Mouse (Mus musculus): ENCODE results near the gene Rbm3. TPM values are rescaled to one million over a fixed set of nuclear protein-coding genes. Genes with fewer than 3 reads are reported as not detected.
A peak's percentile ranks its signal among the peaks of the same experiment; 100 is the strongest.
"Not testable (repeated sequence)": the region's sequence is repeated elsewhere in the genome, so short reads cannot be mapped to it uniquely, and the experiment has no call there.

Rbm3 gene
- polyA plus RNA-seq, 1 experiment from 2014 or later: 794 TPM

- ATAC-seq (replicated peaks; ENCODE audit: low FRiP score, low read depth) (no peak), DNase-seq (ENCODE audit: low spot score) (no peak)
- Histone ChIP-seq H3K4me2 (ENCODE audit: low read length) (peak overlapping the region; percentile 43; the same call in 1 of the 2 replicates), H3K4me3 (replicated peaks; ENCODE audit: low read depth, low read length) (no peak overlapping the region), H3K27me3 (ENCODE audit: insufficient read depth, low read length) (no peaks in the 10 kb centered on the region), H3K9me3 (replicated peaks; ENCODE audit: low read length) (no peaks in the 10 kb centered on the region), H3K27ac (no peak overlapping the region), H3K9ac (ENCODE audit: low read depth, low read length) (no peak overlapping the region), H3K36me3 (ENCODE audit: insufficient read depth, low read length) (no peaks in the 10 kb centered on the region), H3K4me1 (replicated peaks; ENCODE audit: insufficient read depth, low read length) (no peaks in the 10 kb centered on the region)
- 76% methylated on average over 10 of the region's 10 CpGs for WGBS
- TF ChIP-seq CTCF (IDR thresholded peaks at IDR 0.05; ENCODE audit: low read depth): no peak
Observed at GRCm38 (mm10) chrX:8095546-8095945, 50.1 kb downstream of the Rbm3 start.

GRCm38 (mm10) chrX:8090954-8091347 is 54.7 kb downstream of the Rbm3 start:
- H3K27me3 ChIP-seq (ENCODE audit: insufficient read depth, low read length); ATAC-seq (replicated peaks; ENCODE audit: low FRiP score, low read depth); H3K9ac ChIP-seq (ENCODE audit: low read depth, low read length); H3K4me2 ChIP-seq (ENCODE audit: low read length); H3K9me3 ChIP-seq (replicated peaks; ENCODE audit: low read length); H3K36me3 ChIP-seq (ENCODE audit: insufficient read depth, low read length); H3K27ac ChIP-seq; H3K4me1 ChIP-seq (replicated peaks; ENCODE audit: insufficient read depth, low read length); DNase-seq (ENCODE audit: low spot score); H3K4me3 ChIP-seq (replicated peaks; ENCODE audit: low read depth, low read length): not testable (repeated sequence)
- 79% methylated on average over 4 of the region's 5 CpGs for WGBS

GRCm38 (mm10) chrX:8090346-8090953 is 55.2 kb downstream of the Rbm3 start, which contains the start of gene Was:
Was (minus strand) TSS chrX:8090498.
- Histone ChIP-seq H3K4me3 (replicated peaks; ENCODE audit: low read depth, low read length) (no peak within 1 kb of the TSS), H3K36me3 (ENCODE audit: insufficient read depth, low read length) (no peaks in the 10 kb centered on the region), H3K27me3 (ENCODE audit: insufficient read depth, low read length) (no peaks in the 10 kb centered on the region), H3K9ac (ENCODE audit: low read depth, low read length) (no peak within 1 kb of the TSS), H3K4me2 (ENCODE audit: low read length) (no peak within 1 kb of the TSS), H3K9me3 (replicated peaks; ENCODE audit: low read length) (no peaks in the 10 kb centered on the region), H3K4me1 (replicated peaks; ENCODE audit: insufficient read depth, low read length) (no peaks in the 10 kb centered on the region), H3K27ac (peak within 1 kb of the TSS; percentile 57)
- ATAC-seq (replicated peaks; ENCODE audit: low FRiP score, low read depth) (no peak), DNase-seq (ENCODE audit: low spot score) (no peak)
- 81% methylated on average over 14 of the region's 14 CpGs for WGBS
- TF ChIP-seq CTCF (IDR thresholded peaks at IDR 0.05; ENCODE audit: low read depth): no peak

GRCm38 (mm10) chrX:8089746-8090145 is 55.9 kb downstream of the Rbm3 start:
- H3K27ac ChIP-seq: no peak overlapping the region
- H3K4me3 ChIP-seq (replicated peaks; ENCODE audit: low read depth, low read length): no peak overlapping the region
- DNase-seq (ENCODE audit: low spot score): no peak
- no peak for TF ChIP-seq CTCF (IDR thresholded peaks at IDR 0.05; ENCODE audit: low read depth)
- H3K9me3 ChIP-seq (replicated peaks; ENCODE audit: low read length): no peaks in the 10 kb centered on the region
- H3K27me3 ChIP-seq (ENCODE audit: insufficient read depth, low read length): no peaks in the 10 kb centered on the region
- H3K36me3 ChIP-seq (ENCODE audit: insufficient read depth, low read length): no peaks in the 10 kb centered on the region
- H3K4me2 ChIP-seq (ENCODE audit: low read length): no peak overlapping the region
- 62% methylated on average over 3 of the region's 3 CpGs for WGBS
- H3K4me1 ChIP-seq (replicated peaks; ENCODE audit: insufficient read depth, low read length): no peaks in the 10 kb centered on the region
- no peak overlapping the region for H3K9ac ChIP-seq (ENCODE audit: low read depth, low read length)
- ATAC-seq (replicated peaks; ENCODE audit: low FRiP score, low read depth): peak; percentile 85; the same call in 1 of the 2 replicates

Other genes starting within 250 kb of the Rbm3 start
- 99.7 and 108 TPM in 2 replicates for gene Pqbp1, start 246.6 kb downstream of the Rbm3 start, polyA plus RNA-seq (2015; fragmentation: Nextera tagmentation; extraction: Ambion mirVana)
- gene Timm17b, start 246.5 kb downstream of the Rbm3 start, polyA plus RNA-seq (2015; fragmentation: Nextera tagmentation; extraction: Ambion mirVana): 140 and 145 TPM in 2 replicates
- not detected in 2 replicates for gene Gm10491, start 238.0 kb downstream of the Rbm3 start, polyA plus RNA-seq (2015; fragmentation: Nextera tagmentation; extraction: Ambion mirVana)
- not detected in 2 replicates for gene Gm10490, start 236.3 kb downstream of the Rbm3 start, polyA plus RNA-seq (2015; fragmentation: Nextera tagmentation; extraction: Ambion mirVana)
- gene Pcsk1n, start 226.1 kb downstream of the Rbm3 start, polyA plus RNA-seq (2015; fragmentation: Nextera tagmentation; extraction: Ambion mirVana): 0.41 and 0.59 TPM in 2 replicates
- gene Eras, start 217.3 kb downstream of the Rbm3 start, polyA plus RNA-seq (2015; fragmentation: Nextera tagmentation; extraction: Ambion mirVana): not detected in 2 replicates
- gene Hdac6, start 198.0 kb downstream of the Rbm3 start, polyA plus RNA-seq (2015; fragmentation: Nextera tagmentation; extraction: Ambion mirVana): 39.4 and 44.4 TPM in 2 replicates
- 0.08 and 0.09 TPM in 2 replicates for gene Gata1, start 167.8 kb downstream of the Rbm3 start, polyA plus RNA-seq (2015; fragmentation: Nextera tagmentation; extraction: Ambion mirVana)
- gene Glod5, start 127.4 kb downstream of the Rbm3 start, polyA plus RNA-seq (2015; fragmentation: Nextera tagmentation; extraction: Ambion mirVana): 3.1 and 3.2 TPM in 2 replicates
- gene Suv39h1, start 71.1 kb downstream of the Rbm3 start, polyA plus RNA-seq (2015; fragmentation: Nextera tagmentation; extraction: Ambion mirVana): 32.5 and 34.1 TPM in 2 replicates
- gene Was, start 55.4 kb downstream of the Rbm3 start, polyA plus RNA-seq (2015; fragmentation: Nextera tagmentation; extraction: Ambion mirVana): 0.16 and 0.28 TPM in 2 replicates
- 17.9 and 19.5 TPM in 2 replicates for gene Wdr13, start 13.0 kb downstream of the Rbm3 start, polyA plus RNA-seq (2015; fragmentation: Nextera tagmentation; extraction: Ambion mirVana)
- gene Tbc1d25, start 30.3 kb upstream of the Rbm3 start, polyA plus RNA-seq (2015; fragmentation: Nextera tagmentation; extraction: Ambion mirVana): 9.6 and 10.4 TPM in 2 replicates
- gene Ebp, start 47.6 kb upstream of the Rbm3 start, polyA plus RNA-seq (2015; fragmentation: Nextera tagmentation; extraction: Ambion mirVana): 50.9 and 54.2 TPM in 2 replicates
- gene Porcn, start 60.6 kb upstream of the Rbm3 start, polyA plus RNA-seq (2015; fragmentation: Nextera tagmentation; extraction: Ambion mirVana): 7.7 and 8.9 TPM in 2 replicates
- 27.7 and 29.2 TPM in 2 replicates for gene Ftsj1, start 106.5 kb upstream of the Rbm3 start, polyA plus RNA-seq (2015; fragmentation: Nextera tagmentation; extraction: Ambion mirVana)
- gene Slc38a5, start 125.3 kb upstream of the Rbm3 start, polyA plus RNA-seq (2015; fragmentation: Nextera tagmentation; extraction: Ambion mirVana): 0.42 and 0.93 TPM in 2 replicates
- not detected in 2 replicates for gene Ssxb10, start 181.5 kb upstream of the Rbm3 start, polyA plus RNA-seq (2015; fragmentation: Nextera tagmentation; extraction: Ambion mirVana)
- not detected in 2 replicates for gene Ssxb9, start 221.1 kb upstream of the Rbm3 start, polyA plus RNA-seq (2015; fragmentation: Nextera tagmentation; extraction: Ambion mirVana)